Mouse (Mus musculus) NIH3T3 (cell line): ENCODE results near the gene Chrnb1.
A peak's percentile ranks its signal among the peaks of the same experiment; 100 is the strongest.

Source experiments
- DNase-seq: peaks from one replicate; pipeline ENCODE4 v3.0.0-alpha.2; 2012; ENCODE audit warnings: low read depth

The Chrnb1 gene

GRCm38 (mm10) chr11:69795168-69795982, at the start of gene Chrnb1:
Chrnb1 (minus strand) TSS chr11:69795943.
- DNase-seq, result peak; percentile 95

- peak; percentile 69 for DNase-seq
Measured at GRCm38 (mm10) chr11:69838714-69839104, 43.0 kb upstream of the Chrnb1 start.

GRCm38 (mm10) chr11:69837952-69838713, 42.4 kb upstream of the Chrnb1 start, which contains the start of gene Tmem256:
Tmem256 (plus strand) TSS chr11:69838514.
- DNase-seq, result peak; percentile 98

- DNase-seq, result no peak
Measured at GRCm38 (mm10) chr11:69837604-69837951, 41.8 kb upstream of the Chrnb1 start, which contains the start of gene Nlgn2. Nlgn2 (minus strand) TSS chr11:69837784.

- DNase-seq, result peak; percentile 66
Measured at GRCm38 (mm10) chr11:69836703-69837576, 41.2 kb upstream of the Chrnb1 start.

GRCm38 (mm10) chr11:69835966-69836335, 40.2 kb upstream of the Chrnb1 start:
- DNase-seq, result no peak

- no peak for DNase-seq
Measured at GRCm38 (mm10) chr11:69835326-69835965, 39.7 kb upstream of the Chrnb1 start.

GRCm38 (mm10) chr11:69834001-69834549, 38.3 kb upstream of the Chrnb1 start:
- DNase-seq, result no peak

- DNase-seq, result no peak
Measured at GRCm38 (mm10) chr11:69833554-69833953, 37.8 kb upstream of the Chrnb1 start.

GRCm38 (mm10) chr11:69828832-69829231, 33.1 kb upstream of the Chrnb1 start:
- DNase-seq, result no peak

- no peak for DNase-seq
Measured at GRCm38 (mm10) chr11:69823456-69823855, 27.7 kb upstream of the Chrnb1 start.

- DNase-seq, result no peak
Measured at GRCm38 (mm10) chr11:69822080-69822479, 26.3 kb upstream of the Chrnb1 start, which contains the start of gene Spem1. Spem1 (minus strand) TSS chr11:69822180.

GRCm38 (mm10) chr11:69818871-69819270, 23.1 kb upstream of the Chrnb1 start:
- DNase-seq, result no peak

GRCm38 (mm10) chr11:69818365-69818764, 22.6 kb upstream of the Chrnb1 start, which contains the start of gene Spem2:
Spem2 (minus strand) TSS chr11:69818465.
- no peak for DNase-seq

GRCm38 (mm10) chr11:69816520-69816919, 20.8 kb upstream of the Chrnb1 start:
- no peak for DNase-seq

GRCm38 (mm10) chr11:69815155-69815554, 19.4 kb upstream of the Chrnb1 start, which contains the start of gene Gm39566:
Gm39566 (minus strand) TSS chr11:69815298.
- no peak for DNase-seq

- DNase-seq, result no peak
Measured at GRCm38 (mm10) chr11:69810280-69810679, 14.5 kb upstream of the Chrnb1 start.

- DNase-seq, result peak; percentile 58
Measured at GRCm38 (mm10) chr11:69807641-69808040, 11.9 kb upstream of the Chrnb1 start.

GRCm38 (mm10) chr11:69806378-69806777, 10.6 kb upstream of the Chrnb1 start:
- DNase-seq, result no peak

GRCm38 (mm10) chr11:69804972-69805909, 9.5 kb upstream of the Chrnb1 start, which contains the start of gene Tmem102:
Tmem102 (minus strand) TSS chr11:69805624.
- DNase-seq, result no peak
